Mouse (Mus musculus) v-Abl transformed pro-B cells (cell line): ENCODE measurements around the gene Mapk11.

ENCODE experiments used
- in situ Hi-C, 2 experiments: fragments of 400-800 bp; cut with MboI; formaldehyde crosslinking; loops; one replicate each; pipeline ENCODE4 v1.15.1; 2025; ENCODE audit not compliant: unreplicated experiment in 2 of 2

Gene Mapk11

DNA sequence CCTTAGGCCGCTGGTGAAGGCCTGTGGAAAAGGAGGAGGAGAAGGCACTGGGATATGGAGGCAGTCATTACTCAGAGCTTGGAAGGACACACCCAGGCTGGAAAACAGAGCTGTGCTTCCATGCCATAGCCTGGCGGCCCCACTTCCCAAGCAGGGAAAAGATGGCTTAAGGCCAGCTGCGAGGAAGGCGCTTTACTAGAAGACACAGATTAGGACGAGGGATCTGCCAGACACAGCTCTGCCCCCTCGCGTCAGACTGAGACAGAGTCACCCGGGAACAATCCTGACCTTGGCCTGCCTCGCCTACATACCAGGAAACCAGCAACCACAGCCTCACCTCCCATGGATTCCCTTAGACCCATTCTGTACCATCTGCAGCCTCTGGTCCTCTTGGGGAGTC, 39.3 kb downstream of the Mapk11 start:
- in situ Hi-C loops: loop anchor here (10.0 to 25.0 kb wide), 2 partner anchors 102 to 355 kb away; partner anchors contain the start of gene Ppp6r2 (in 2 of the 2)

DNA sequence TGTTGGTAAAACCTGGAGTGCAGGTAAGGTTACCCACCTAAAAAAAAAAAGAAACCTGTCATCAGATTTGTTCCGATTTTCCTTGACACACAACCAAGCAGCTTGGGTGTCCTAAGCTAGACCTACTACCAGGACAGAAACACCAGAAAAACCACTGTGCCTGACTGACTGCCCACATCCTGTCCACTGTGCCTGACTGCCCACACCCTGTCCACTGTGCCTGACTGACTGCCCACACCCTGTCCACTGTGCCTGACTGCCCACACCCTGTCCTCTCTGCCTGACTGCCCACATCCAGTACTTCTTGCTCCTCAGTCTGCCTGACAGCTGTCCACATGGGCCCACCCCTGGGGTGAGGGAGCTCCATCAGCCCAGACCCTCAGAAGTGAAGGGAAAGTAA, 42.5 kb downstream of the Mapk11 start:
- in situ Hi-C loops: loop anchor here (25.0 kb wide), 1 partner anchor 105 kb away; the partner anchor contains the start of gene Ppp6r2 (in 2 of the 2)

DNA sequence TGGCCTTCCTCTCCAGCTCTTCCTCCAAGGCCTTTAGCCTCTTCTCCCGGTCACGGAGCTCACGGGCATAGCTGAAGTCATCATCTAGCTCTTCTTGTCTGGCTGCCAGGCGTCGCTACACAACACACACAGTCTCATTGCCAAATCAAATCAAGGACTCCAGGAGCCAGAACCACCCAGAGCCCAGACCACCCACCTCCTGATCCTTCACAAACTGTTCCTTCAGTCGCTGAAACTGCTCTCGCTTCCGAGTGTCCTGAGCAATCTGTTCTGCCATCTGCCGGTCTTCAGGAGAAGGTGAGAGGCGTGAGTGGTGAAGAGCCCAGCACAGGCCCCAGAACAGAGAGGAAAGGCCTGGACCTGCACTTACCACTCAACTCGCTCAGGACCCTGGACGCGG, 43.4 kb downstream of the Mapk11 start:
- in situ Hi-C loops: loop anchor here (25.0 kb wide), 1 partner anchor 106 kb away; the partner anchor contains the start of gene Ppp6r2 (in 2 of the 2)

DNA sequence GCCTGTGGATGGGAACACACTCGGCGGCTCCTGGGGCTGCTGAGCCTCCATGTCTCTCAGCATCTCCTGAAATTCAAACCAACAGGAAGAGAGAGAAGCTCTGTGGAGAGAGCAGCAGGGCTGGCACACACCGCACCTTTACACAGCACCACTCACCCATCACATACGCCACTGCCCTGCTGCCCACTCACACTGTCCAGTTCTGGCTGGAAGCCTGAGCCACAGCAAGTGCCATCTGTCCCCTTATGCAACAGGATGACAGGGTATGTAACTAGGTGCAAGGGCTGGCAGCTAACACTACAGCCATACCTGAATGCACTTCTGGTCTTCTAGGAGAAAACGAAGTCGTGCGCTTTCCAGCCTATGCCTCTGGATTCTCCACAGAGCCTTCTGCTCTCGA, 45.0 kb downstream of the Mapk11 start:
- in situ Hi-C loops: loop anchor here (25.0 kb wide), 1 partner anchor 108 kb away; the partner anchor contains the start of gene Ppp6r2 (in 2 of the 2)

DNA sequence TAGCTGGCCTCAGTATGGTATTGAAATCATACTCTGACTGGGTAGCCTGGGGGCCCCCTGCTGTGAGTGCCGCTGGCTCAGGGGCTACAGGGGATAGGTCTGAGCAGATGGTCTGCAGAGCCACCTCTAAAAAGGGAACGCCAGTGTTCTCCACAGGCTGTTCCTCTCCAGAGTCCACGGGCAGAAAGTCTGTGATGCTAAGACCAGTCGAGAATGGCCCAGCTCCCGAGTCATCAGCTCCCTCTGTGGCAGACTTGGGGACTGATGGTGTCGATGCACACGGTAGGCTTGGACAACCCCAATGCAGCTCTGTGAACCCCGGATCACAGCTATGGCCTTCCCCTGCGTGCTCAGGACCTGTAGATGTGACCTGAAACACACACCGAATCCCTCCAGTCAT, 45.5 kb downstream of the Mapk11 start:
- in situ Hi-C loops: loop anchor here (25.0 kb wide), 1 partner anchor 108 kb away; the partner anchor contains the start of gene Ppp6r2 (in 2 of the 2)

DNA sequence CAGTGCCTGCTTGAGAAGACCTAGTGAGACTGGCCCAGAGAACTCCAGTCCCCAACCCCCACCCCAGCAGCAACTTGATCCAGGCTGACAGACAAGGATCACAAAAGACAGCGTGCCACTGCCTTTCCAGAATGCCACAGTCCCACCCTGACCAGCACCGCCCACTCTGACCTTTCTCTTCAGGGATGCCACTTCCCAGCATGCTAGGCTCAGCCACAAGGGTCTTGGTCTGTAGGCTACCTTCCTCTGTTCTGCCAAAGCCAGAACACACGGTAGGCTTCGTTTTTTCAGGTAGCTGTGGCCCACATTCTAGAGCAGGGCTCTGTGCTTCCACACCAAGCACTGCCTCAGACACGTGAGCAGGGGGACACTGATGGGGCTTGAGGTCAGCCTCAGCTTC, 46.8 kb downstream of the Mapk11 start:
- in situ Hi-C loops: loop anchor here (25.0 kb wide), 1 partner anchor 110 kb away; the partner anchor contains the start of gene Ppp6r2 (in 2 of the 2)

- in situ Hi-C loops: loop anchor here (25.0 kb wide), 1 partner anchor 111 kb away; the partner anchor contains the start of gene Ppp6r2 (in 2 of the 2)
These were observed 48.6 kb downstream of the Mapk11 start for GRCm38 (mm10) chr15:89100823-89101222.

GRCm38 (mm10) chr15:89098616-89099015, 50.8 kb downstream of the Mapk11 start:
- in situ Hi-C loops: no loop called here

- in situ Hi-C loops: no loop called here
These were observed 52.0 kb downstream of the Mapk11 start for GRCm38 (mm10) chr15:89097450-89097849.
